Mouse (Mus musculus) cerebellum, adult 9-11 months (tissue): ENCODE data around the gene Coq5.

ENCODE experiments used
- DNase-seq: peaks from one replicate; pipeline ENCODE4 v3.0.0; 2022

Gene Coq5

GRCm38 (mm10) chr5:115279226-115280049 lies at the start of gene Coq5:
Coq5 (plus strand) TSS chr5:115279666.
- DNase-seq, result peak; percentile 88

- no peak for DNase-seq
Observed at GRCm38 (mm10) chr5:115230830-115231551, 48.5 kb upstream of the Coq5 start.

DNA sequence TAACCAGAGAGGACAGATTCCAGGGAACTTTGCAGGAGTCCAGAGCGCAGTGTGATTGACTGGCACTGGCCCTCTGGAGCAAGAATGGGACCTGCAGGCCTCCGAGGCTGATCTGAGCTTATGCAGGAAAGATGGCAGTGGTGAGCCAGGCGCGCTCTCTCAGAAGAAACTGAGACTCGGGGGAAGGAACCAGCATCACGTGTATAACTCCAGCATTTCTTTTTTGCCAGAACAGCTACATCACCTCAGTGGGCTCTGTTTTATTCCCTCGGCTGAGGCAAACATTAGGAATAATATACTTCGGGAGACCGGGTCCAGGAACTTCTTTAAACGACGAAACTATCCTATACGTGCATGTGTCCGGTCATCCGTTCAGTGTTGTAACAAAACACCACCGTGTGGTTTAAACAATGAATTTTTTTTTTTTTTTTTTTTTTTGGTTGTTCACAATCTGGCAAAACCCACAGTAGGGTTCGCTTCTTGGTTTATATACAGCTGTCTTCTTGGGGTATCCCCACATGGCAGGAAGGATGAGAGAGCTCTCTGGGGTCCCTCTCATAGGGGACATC lies 47.8 kb upstream of the Coq5 start:
- DNase-seq, result no peak

- DNase-seq, result no peak
Observed at GRCm38 (mm10) chr5:115232516-115232915, 47.0 kb upstream of the Coq5 start.

GRCm38 (mm10) chr5:115233031-115233780 lies 46.3 kb upstream of the Coq5 start:
- no peak for DNase-seq

DNA sequence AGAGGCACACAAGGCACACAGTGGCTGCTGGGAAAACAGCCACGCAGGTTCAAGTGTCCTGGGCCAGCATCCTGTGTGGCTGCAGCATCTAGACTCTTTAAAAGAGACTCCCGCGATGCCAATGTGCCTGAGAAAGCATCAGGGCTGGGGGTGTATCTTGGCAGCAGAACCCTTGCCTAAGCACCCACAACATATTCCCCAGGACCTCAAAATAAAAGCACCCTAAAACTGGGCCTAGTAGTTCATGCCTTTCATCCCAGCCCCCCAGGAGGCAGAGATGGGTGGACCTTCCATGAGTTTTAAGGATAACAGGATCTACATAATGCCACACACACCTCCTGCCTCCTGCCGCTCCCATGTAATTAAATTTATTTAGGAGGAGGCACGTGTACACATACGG lies 44.9 kb upstream of the Coq5 start:
- DNase-seq, result peak; percentile 52

- peak; percentile 82 for DNase-seq
Observed at GRCm38 (mm10) chr5:115235323-115235771, 44.1 kb upstream of the Coq5 start.

DNA sequence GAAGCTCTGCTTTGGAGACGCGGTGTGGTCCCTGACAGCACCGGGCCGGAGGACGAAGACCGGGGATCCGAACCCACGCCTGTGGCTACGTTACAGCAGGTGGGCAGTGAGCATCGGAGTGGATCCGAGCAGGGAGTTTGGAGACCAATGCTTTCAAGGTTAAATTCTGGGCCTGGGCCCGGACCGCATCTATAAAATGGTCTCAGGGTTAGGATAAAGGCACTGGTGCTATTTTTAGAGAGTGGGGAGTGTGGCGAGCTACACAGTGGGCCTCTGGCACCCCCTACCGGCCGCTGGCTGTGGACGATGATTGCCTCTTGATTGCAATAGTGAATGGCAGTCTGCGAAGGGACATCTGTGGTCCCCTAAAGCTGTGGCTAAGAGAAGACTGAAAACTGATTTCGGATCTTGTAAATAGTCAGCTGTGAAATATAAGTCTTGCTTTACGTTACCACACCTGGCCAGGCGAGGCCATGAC lies 43.6 kb upstream of the Coq5 start, which contains the start of gene Pop5:
Gene Pop5, plus strand, starts transcription at position 51 of the 478 bp plus-strand sequence.
- DNase-seq, result peak; percentile 89

GRCm38 (mm10) chr5:115237803-115238728 lies 41.4 kb upstream of the Coq5 start:
- peak; percentile 93 for DNase-seq

DNA sequence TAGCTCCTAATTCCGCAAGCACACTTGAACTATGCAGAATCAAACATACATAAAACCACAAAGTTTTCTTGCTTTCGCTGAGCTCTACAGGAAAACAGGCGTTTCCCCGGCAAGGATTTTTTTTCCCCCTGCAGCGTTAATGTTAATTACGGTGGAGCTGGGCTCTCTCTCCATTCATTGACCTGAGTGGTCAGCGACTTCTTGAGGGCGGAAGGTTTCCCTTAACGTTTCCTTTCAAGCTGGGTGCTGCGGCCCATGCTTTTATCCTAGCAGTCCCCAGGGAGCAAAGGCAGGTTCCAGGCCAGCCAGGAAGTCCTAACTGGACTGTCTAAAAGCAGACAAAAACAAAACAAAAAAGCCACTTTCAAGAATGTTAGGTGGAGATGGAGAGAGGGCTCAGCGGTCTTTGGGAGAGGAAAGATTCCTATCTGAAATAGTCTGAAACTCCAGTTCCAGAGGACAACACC lies 40.7 kb upstream of the Coq5 start:
- DNase-seq, result no peak

- no peak for DNase-seq
Observed at GRCm38 (mm10) chr5:115240191-115240590, 39.3 kb upstream of the Coq5 start.

DNA sequence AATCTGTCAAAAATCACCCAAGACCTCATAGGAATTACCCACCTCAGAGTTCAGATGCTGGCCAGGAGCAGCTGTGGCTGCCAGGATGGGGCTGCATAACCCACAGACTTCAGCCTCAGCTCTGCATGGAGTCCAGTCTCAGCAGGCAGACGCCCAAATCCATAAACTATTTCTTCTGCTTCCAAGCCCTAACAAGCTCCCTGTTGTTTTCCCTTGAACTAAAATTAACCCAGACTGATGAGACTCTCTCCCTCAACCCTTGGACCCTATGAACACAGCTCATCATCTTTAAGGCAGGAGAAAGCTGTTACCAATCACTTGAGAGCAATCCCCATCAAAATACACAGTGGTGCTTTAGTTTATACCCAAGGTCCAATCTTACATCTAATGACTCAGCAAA lies 24.0 kb upstream of the Coq5 start:
- DNase-seq, result no peak

GRCm38 (mm10) chr5:115256909-115257546 lies 22.4 kb upstream of the Coq5 start:
- no peak for DNase-seq

GRCm38 (mm10) chr5:115260356-115260755 lies 19.1 kb upstream of the Coq5 start:
- no peak for DNase-seq

- no peak for DNase-seq
Observed at GRCm38 (mm10) chr5:115261141-115261540, 18.3 kb upstream of the Coq5 start.

- no peak for DNase-seq
Observed at GRCm38 (mm10) chr5:115261880-115262279, 17.6 kb upstream of the Coq5 start.

- DNase-seq, result no peak
Observed at GRCm38 (mm10) chr5:115262502-115263291, 16.8 kb upstream of the Coq5 start.

DNA sequence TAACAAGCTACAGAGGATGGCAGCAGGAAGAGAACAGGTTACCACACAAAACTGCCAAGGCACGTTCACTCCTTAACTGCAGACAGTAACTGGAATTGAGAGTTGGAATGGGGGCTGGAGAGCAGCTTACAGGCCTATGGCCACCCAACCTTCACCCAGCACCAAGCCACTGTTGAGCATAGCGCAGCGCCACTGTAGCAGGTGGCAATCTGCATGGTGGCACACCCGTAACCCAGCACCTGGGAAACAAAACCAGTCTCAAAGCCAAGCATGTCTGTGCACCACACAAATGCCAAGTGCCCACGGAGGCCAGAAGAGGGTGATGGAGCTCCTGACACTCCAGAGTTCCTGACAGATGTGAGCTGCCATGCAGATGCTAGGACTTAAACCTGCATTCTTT lies 13.1 kb upstream of the Coq5 start:
- DNase-seq, result no peak

DNA sequence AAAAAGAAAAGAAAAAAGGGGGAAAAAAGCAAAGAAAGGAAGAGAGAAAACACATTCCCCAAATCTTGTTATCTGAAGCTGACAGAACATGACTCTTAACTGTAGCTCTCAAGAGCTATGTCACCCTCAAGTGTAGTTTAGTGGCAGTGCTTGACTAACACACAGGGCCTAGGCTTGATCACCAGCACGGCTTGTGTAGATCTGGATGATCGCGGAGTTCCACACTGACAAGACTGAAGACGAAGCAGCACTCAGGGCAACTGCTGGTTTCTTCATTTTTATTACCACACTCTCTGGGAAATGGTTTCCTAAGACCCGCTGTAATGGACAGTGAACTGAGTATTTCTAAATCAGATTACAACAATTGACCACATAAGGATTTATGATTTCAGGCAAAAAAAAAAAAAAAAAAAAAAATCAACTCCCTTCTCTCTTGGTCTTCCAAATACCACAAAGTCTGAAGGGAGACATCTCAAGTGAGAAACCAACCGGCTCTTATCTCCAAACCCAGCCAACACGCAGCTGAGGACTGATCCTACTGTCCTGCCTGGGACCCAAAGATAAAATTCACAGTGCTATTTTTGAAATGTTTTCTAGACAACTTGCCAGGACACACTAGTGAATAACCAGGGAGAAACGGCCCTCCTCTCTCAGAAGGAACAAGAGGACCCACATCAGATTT lies 12.5 kb upstream of the Coq5 start:
- DNase-seq, result no peak
